Mouse (Mus musculus) gastrocnemius, postnatal 25 days (tissue): ENCODE measurements around the gene Nid1. TPM values are rescaled to one million over a fixed set of nuclear protein-coding genes. Genes with fewer than 3 reads are reported as not detected.
"Not testable (repeated sequence)": the region's sequence is repeated elsewhere in the genome, so short reads cannot be mapped to it uniquely, and the experiment has no call there.

ENCODE experiments used
- DNase-seq: peaks from one replicate; pipeline ENCODE4 v3.0.0; 2022
- long read RNA-seq, 2 experiments: library from polyadenylated mRNA; stranded (forward); transcript quantifications; one replicate each; pipeline ENCODE4 v2.0.0; 2021
- total RNA-seq, 2 experiments: library from RNA; stranded (reverse); gene quantifications; 1 replicate in 1 of 2; 2 replicates in 1 of 2; pipeline ENCODE4 v1.2.3; 2021

The Nid1 gene
- total RNA-seq = 10 to 100 TPM; 76.3 to 99.2 TPM
- long read RNA-seq, experiment 1, partial matches to known transcripts = 10 of 10 reads
- long read RNA-seq, experiment 1, other reads (novel, unspliced or antisense) = 0 of 10 reads
- long read RNA-seq, experiment 2, full-length matches to known transcripts = 8 of 24 reads
- long read RNA-seq, experiment 2, partial matches to known transcripts = 7 of 24 reads
- long read RNA-seq, experiment 2, other reads (novel, unspliced or antisense) = 9 of 24 reads

GRCm38 (mm10) chr13:13437460-13438015 lies at the start of gene Nid1:
Nid1 (plus strand) TSS chr13:13437551.
- DNase-seq = peak; percentile 50

GRCm38 (mm10) chr13:13393228-13394095 lies 43.9 kb upstream of the Nid1 start, which contains the start of gene Gpr137b:
Gpr137b (minus strand) TSS chr13:13394014.
- peak; percentile 53 for DNase-seq

GRCm38 (mm10) chr13:13394096-13394395 lies 43.3 kb upstream of the Nid1 start:
- DNase-seq = not testable (repeated sequence)

- not testable (repeated sequence) for DNase-seq
Observed at GRCm38 (mm10) chr13:13400851-13401250, 36.5 kb upstream of the Nid1 start.

- DNase-seq = not testable (repeated sequence)
Observed at GRCm38 (mm10) chr13:13402818-13403217, 34.5 kb upstream of the Nid1 start.

GRCm38 (mm10) chr13:13403366-13403765 lies 34.0 kb upstream of the Nid1 start:
- not testable (repeated sequence) for DNase-seq

GRCm38 (mm10) chr13:13403839-13404238 lies 33.5 kb upstream of the Nid1 start:
- DNase-seq = not testable (repeated sequence)

- not testable (repeated sequence) for DNase-seq
Observed at GRCm38 (mm10) chr13:13404517-13405155, 32.7 kb upstream of the Nid1 start.

GRCm38 (mm10) chr13:13405511-13405910 lies 31.8 kb upstream of the Nid1 start:
- DNase-seq = not testable (repeated sequence)

GRCm38 (mm10) chr13:13414206-13414605 lies 23.1 kb upstream of the Nid1 start:
- DNase-seq = no peak

GRCm38 (mm10) chr13:13415120-13416006 lies 22.0 kb upstream of the Nid1 start:
- DNase-seq = not testable (repeated sequence)

GRCm38 (mm10) chr13:13416007-13416337 lies 21.4 kb upstream of the Nid1 start:
- not testable (repeated sequence) for DNase-seq

GRCm38 (mm10) chr13:13418859-13419258 lies 18.5 kb upstream of the Nid1 start:
- DNase-seq = not testable (repeated sequence)

- not testable (repeated sequence) for DNase-seq
Observed at GRCm38 (mm10) chr13:13423301-13423700, 14.1 kb upstream of the Nid1 start.

- not testable (repeated sequence) for DNase-seq
Observed at GRCm38 (mm10) chr13:13436161-13436560, 1.2 kb upstream of the Nid1 start.

- peak; percentile 13 for DNase-seq
Observed at GRCm38 (mm10) chr13:13438112-13438953, 982 bp downstream of the Nid1 start.

GRCm38 (mm10) chr13:13445601-13446000 lies 8.2 kb downstream of the Nid1 start:
- DNase-seq = not testable (repeated sequence)

- not testable (repeated sequence) for DNase-seq
Observed at GRCm38 (mm10) chr13:13446711-13447443, 9.5 kb downstream of the Nid1 start.

- DNase-seq = not testable (repeated sequence)
Observed at GRCm38 (mm10) chr13:13449981-13450380, 12.6 kb downstream of the Nid1 start.

GRCm38 (mm10) chr13:13450931-13451330 lies 13.6 kb downstream of the Nid1 start:
- not testable (repeated sequence) for DNase-seq
